Mouse (Mus musculus) lung, adult 2 months (tissue): ENCODE measurements around the gene Vwa8.

Experiments used
- CTCF ChIP-seq: fragments of 200-500 bp; IDR thresholded peaks from 2 replicates; pipeline ENCODE4 v1.5.1; 2011; ENCODE audit warnings: mild to moderate bottlenecking, low read length, control low read depth; ENCODE audit not compliant: insufficient read depth
- POLR2A ChIP-seq: fragments of 200-500 bp; IDR thresholded peaks from 2 replicates; pipeline ENCODE4 v1.6.1; 2011; ENCODE audit warnings: low read depth, mild to moderate bottlenecking, control low read depth, low read length, borderline replicate concordance; ENCODE audit errors: extremely low read depth

- TF ChIP-seq CTCF (no peak), POLR2A (no peak)
Observed at GRCm38 (mm10) chr14:79174526-79174925, 325.7 kb downstream of the Vwa8 start.
